Mouse (Mus musculus) CD4-positive naive resting alpha-beta T cell, adult 76 days (primary cell): ENCODE data around the gene Vmn2r90. TPM values are rescaled to one million over a fixed set of nuclear protein-coding genes. Genes with fewer than 3 reads are reported as not detected.

Source experiments
- total RNA-seq: library from RNA; stranded (reverse); gene quantifications from one replicate; pipeline ENCODE4 v1.2.4, GENCODE M21; 2023

The Vmn2r90 gene
- total RNA-seq = not detected

DNA sequence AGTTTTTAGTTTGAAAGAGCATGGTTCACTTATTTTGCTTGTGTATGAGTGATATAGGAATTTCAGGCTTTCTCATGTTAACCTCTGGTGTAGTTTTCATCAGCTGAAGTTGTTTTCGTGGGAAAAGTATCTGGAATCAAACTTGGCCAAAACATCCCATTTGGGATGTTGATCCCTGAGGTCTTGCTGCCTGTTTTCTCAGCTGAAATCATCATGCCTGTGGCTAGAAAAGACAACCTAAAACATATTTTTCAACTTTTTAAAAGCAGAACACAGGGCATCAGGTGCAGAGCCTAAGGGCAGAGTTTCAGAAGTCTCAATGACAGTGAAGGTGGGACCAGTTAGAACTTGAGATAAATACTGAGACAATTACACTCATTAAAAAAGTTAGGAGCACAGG, at the start of gene Vmn2r90:
Gene Vmn2r90, plus strand, starts transcription at position 301 of the 400 bp plus-strand sequence.

Other genes with a start within 250 kb of the Vmn2r90 start
- gene Lnpep, start 78.7 kb upstream of the Vmn2r90 start, total RNA-seq = 189 TPM
- 3.1 TPM for gene Spaca6, start 123.4 kb downstream of the Vmn2r90 start, total RNA-seq
- gene Has1, start 151.5 kb downstream of the Vmn2r90 start, total RNA-seq = not detected
- 0.73 TPM for gene Fpr1, start 180.2 kb downstream of the Vmn2r90 start, total RNA-seq
- not detected for gene Fpr2, start 184.1 kb downstream of the Vmn2r90 start, total RNA-seq
- not detected for gene Fpr3, start 184.1 kb downstream of the Vmn2r90 start, total RNA-seq